Mouse (Mus musculus) small intestine, adult 2 months (tissue): Measurements from ENCODE around the gene Stk40. TPM values are rescaled to one million over a fixed set of nuclear protein-coding genes. Genes with fewer than 3 reads are reported as not detected.

Experiments used
- H3K27ac ChIP-seq: fragments of 200-500 bp; 2 replicates; pipeline ENCODE4 v1.5.1; 2012; ENCODE audit warnings: low read depth, low read length, control low read depth, inconsistent platforms; ENCODE audit not compliant: insufficient read depth
- H3K27me3 ChIP-seq: fragments of 200-500 bp; 2 replicates; pipeline ENCODE4 v1.6.1; 2012; ENCODE audit warnings: mild to moderate bottlenecking, moderate library complexity, low read length, inconsistent platforms; ENCODE audit not compliant: control insufficient read depth, insufficient read depth
- H3K36me3 ChIP-seq: fragments of 200-500 bp; 2 replicates; pipeline ENCODE4 v1.6.1; 2012; ENCODE audit warnings: mild to moderate bottlenecking, low read length, control low read depth, inconsistent platforms; ENCODE audit not compliant: control insufficient read depth, insufficient read depth
- H3K4me1 ChIP-seq: fragments of 200-500 bp; 2 replicates; pipeline ENCODE4 v1.6.1; 2012; ENCODE audit warnings: low read length, inconsistent platforms, mixed read lengths; ENCODE audit not compliant: control insufficient read depth, insufficient read depth, insufficient read length
- H3K4me3 ChIP-seq: fragments of 200-500 bp; 2 replicates; pipeline ENCODE4 v1.5.1; 2012; ENCODE audit warnings: low read depth, mild to moderate bottlenecking, control low read depth, inconsistent platforms, low read length, moderate library complexity
- CTCF ChIP-seq: fragments of 200-500 bp; IDR thresholded peaks from 2 replicates; pipeline ENCODE4 v1.5.1; 2012; ENCODE audit warnings: low read depth, mild to moderate bottlenecking, control low read depth, inconsistent platforms, low read length, moderate library complexity, mixed read lengths; ENCODE audit not compliant: insufficient replicate concordance, insufficient read length; ENCODE audit errors: extremely low read depth
- POLR2A ChIP-seq: fragments of 200-500 bp; IDR thresholded peaks from 2 replicates; pipeline ENCODE4 v1.6.1; 2012; ENCODE audit warnings: low read depth, mild to moderate bottlenecking, control low read depth, inconsistent platforms, low read length, moderate library complexity
- WGBS: fragments of 180-500 bp; shearing (Covaris S2); methylation state at CpG from one replicate; pipeline ENCODE4 v1.1.7; 2018; 5-methylcytosine and 5-hydroxymethylcytosine counted together
- polyA plus RNA-seq: library from polyadenylated mRNA; depleted of rRNA; stranded (reverse); fragments of >200 nt; gene quantifications from 2 replicates; pipeline ENCODE4 v1.2.3, GENCODE M21; 2012; rRNA removed

Gene Stk40
- polyA plus RNA-seq, 1 experiment: 24.0 TPM

- Histone ChIP-seq H3K4me3 (no peak overlapping the region), H3K27me3 (no peaks in the 10 kb centered on the region), H3K27ac (no peak overlapping the region), H3K36me3 (peaks cover 44% of the 10 kb centered on the region), H3K4me1 (peaks cover 4% of the 10 kb centered on the region; the same call in 1 of the 2 replicates)
- TF ChIP-seq CTCF: no peak
- TF ChIP-seq POLR2A: no peak
- 80% methylated on average over 5 of the region's 5 CpGs for WGBS
Observed at GRCm38 (mm10) chr4:126183034-126183433, 79.3 kb downstream of the Stk40 start.

GRCm38 (mm10) chr4:126187096-126187495, 83.3 kb downstream of the Stk40 start:
- 72% methylated on average over 3 of the region's 3 CpGs for WGBS
- no peak overlapping the region for H3K4me3 ChIP-seq
- H3K27ac ChIP-seq: no peak overlapping the region
- no peak for TF ChIP-seq POLR2A
- TF ChIP-seq CTCF: no peak
- H3K36me3 ChIP-seq: peaks cover 34% of the 10 kb centered on the region
- H3K27me3 ChIP-seq: no peaks in the 10 kb centered on the region
- no peaks in the 10 kb centered on the region for H3K4me1 ChIP-seq

Other genes starting within 250 kb of the Stk40 start
- gene Csf3r, start 79.4 kb upstream of the Stk40 start, polyA plus RNA-seq: 2.1 and 2.3 TPM in 2 replicates
- gene Mrps15, start 57.0 kb upstream of the Stk40 start, polyA plus RNA-seq: 130 and 204 TPM in 2 replicates
- gene Oscp1, start 45.4 kb upstream of the Stk40 start, polyA plus RNA-seq: 0.37 and 1.6 TPM in 2 replicates
- gene Lsm10, start 7.3 kb upstream of the Stk40 start, polyA plus RNA-seq: 10.7 and 13.3 TPM in 2 replicates
- 45.0 and 54.3 TPM in 2 replicates for gene Eva1b, start 43.8 kb downstream of the Stk40 start, polyA plus RNA-seq
- 5.2 and 6.5 TPM in 2 replicates for gene Sh3d21, start 59.5 kb downstream of the Stk40 start, polyA plus RNA-seq
- gene Thrap3, start 98.8 kb downstream of the Stk40 start, polyA plus RNA-seq: 10.0 and 22.1 TPM in 2 replicates
- gene Map7d1, start 152.4 kb downstream of the Stk40 start, polyA plus RNA-seq: 40.2 and 47.3 TPM in 2 replicates
- 12.6 and 21.4 TPM in 2 replicates for gene Trappc3, start 158.4 kb downstream of the Stk40 start, polyA plus RNA-seq
- gene Col8a2, start 182.8 kb downstream of the Stk40 start, polyA plus RNA-seq: 0.55 and 0.77 TPM in 2 replicates
- 25.3 and 33.9 TPM in 2 replicates for gene Adprhl2, start 217.7 kb downstream of the Stk40 start, polyA plus RNA-seq
- gene Tekt2, start 221.7 kb downstream of the Stk40 start, polyA plus RNA-seq: 0.38 and 1.0 TPM in 2 replicates